Comparison of ENCODE assay signal across 8 mouse cellular contexts in genomic region chr11:69992396-69992795, GRCm38 (mm10). TPM values are rescaled to one million over a fixed set of nuclear protein-coding genes. Genes with fewer than 3 reads are reported as not detected.
DNase-seq lines count a peak whose midpoint lies in the region; ATAC-seq and TF ChIP-seq lines count a peak whose summit lies in the region.

No protein-coding gene starts in this region.

- peak overlapping the region; percentile 87 for H3K27ac ChIP-seq in heart, adult 2 months
- H3K27ac ChIP-seq in embryonic facial prominence, embryonic 11.5 days (replicated peaks; ENCODE audit: low read depth, low read length) = no peak overlapping the region
- H3K27ac ChIP-seq in intestine, postnatal 0 days (ENCODE audit: low read depth, low read length) = peak overlapping the region; percentile 89
- H3K27ac ChIP-seq in macrophage = peak overlapping the region; percentile 99

- intact Hi-C loops in heart, adult 2 months (cut with DNase I) = loop anchor here (5.0 to 10.0 kb wide), 2 partner anchors 70 to 578 kb away; partner anchors contain the start of genes Eif5a and Kdm6b
- intact Hi-C loops in heart, postnatal 14 days (cut with DNase I) = loop anchor here (10.0 kb wide), 1 partner anchor 662 kb away; the partner anchor contains the start of genes Eno3 and Pfn1

- peak overlapping the region; percentile 87 for H3K4me3 ChIP-seq in heart, adult 2 months
- H3K4me3 ChIP-seq in embryonic facial prominence, embryonic 11.5 days (ENCODE audit: low read depth, low read length) = peak overlapping the region; percentile 74; the same call in 1 of the 2 replicates
- H3K4me3 ChIP-seq in intestine, postnatal 0 days (ENCODE audit: low read depth, low read length) = peak overlapping the region; percentile 67
- peak overlapping the region; percentile 97 for H3K4me3 ChIP-seq in macrophage (ENCODE audit: inconsistent target)

- peak overlapping the region; percentile 15; the same call in 1 of the 2 replicates for H3K9ac ChIP-seq in heart, adult 2 months (ENCODE audit: low read depth, low read length)
- H3K9ac ChIP-seq in embryonic facial prominence, embryonic 11.5 days (replicated peaks; ENCODE audit: low read length) = peak overlapping the region; percentile 41; the same call in 1 of the 2 replicates
- H3K9ac ChIP-seq in intestine, postnatal 0 days (ENCODE audit: low read depth, low read length) = peak overlapping the region; percentile 89; the same call in 1 of the 2 replicates

- no peak for TF ChIP-seq CTCF in heart, adult 2 months (IDR thresholded peaks at IDR 0.05)
- no peak for TF ChIP-seq CTCF in intestine, postnatal 0 days (IDR thresholded peaks at IDR 0.05; ENCODE audit: low read depth)

- no peak for TF ChIP-seq EP300 in heart, adult 2 months (IDR thresholded peaks at IDR 0.05; ENCODE audit: insufficient read depth, low read depth, low read length)

- H3K4me2 ChIP-seq in embryonic facial prominence, embryonic 11.5 days (ENCODE audit: low read depth, low read length) = peak overlapping the region; percentile 82
- H3K4me2 ChIP-seq in intestine, postnatal 0 days (replicated peaks; ENCODE audit: low read depth) = peak overlapping the region; percentile 66

- H3K9me3 ChIP-seq in embryonic facial prominence, embryonic 11.5 days (replicated peaks; ENCODE audit: control insufficient read depth, low read length) = no peaks in the 10 kb centered on the region
- no peaks in the 10 kb centered on the region for H3K9me3 ChIP-seq in intestine, postnatal 0 days (ENCODE audit: control insufficient read depth)

- peaks cover 1% of the 10 kb centered on the region for H3K79me2 ChIP-seq in heart, adult 2 months (replicated peaks; ENCODE audit: control insufficient read depth, insufficient read depth, low read length)
- peaks cover 57% of the 10 kb centered on the region for H3K79me2 ChIP-seq in macrophage (ENCODE audit: inconsistent target)

- no peak for TF ChIP-seq POLR2A in heart, adult 2 months (IDR thresholded peaks at IDR 0.05; ENCODE audit: insufficient read depth, low read depth, low read length)

- WGBS in heart, adult 2 months = 40% methylated on average over 10 of the region's 10 CpGs
- 85% methylated on average over 10 of the region's 10 CpGs for WGBS in embryonic facial prominence, embryonic 11.5 days
- WGBS in intestine, postnatal 0 days = 63% methylated on average over 10 of the region's 10 CpGs
- WGBS in macrophage (ENCODE audit: missing documents) = 85% methylated on average over 10 of the region's 10 CpGs

- H3K4me1 ChIP-seq in heart, adult 2 months (ENCODE audit: control insufficient read depth, insufficient read depth, low read length) = peaks cover 5% of the 10 kb centered on the region
- H3K4me1 ChIP-seq in embryonic facial prominence, embryonic 11.5 days (ENCODE audit: control insufficient read depth, insufficient read depth, low read length) = no peaks in the 10 kb centered on the region; the same call in 1 of the 2 replicates
- no peaks in the 10 kb centered on the region for H3K4me1 ChIP-seq in intestine, postnatal 0 days (replicated peaks; ENCODE audit: control insufficient read depth, insufficient read depth, low read length)

- H3K27me3 ChIP-seq in heart, adult 2 months (ENCODE audit: control insufficient read depth, insufficient read depth, low read length) = no peaks in the 10 kb centered on the region
- no peaks in the 10 kb centered on the region for H3K27me3 ChIP-seq in embryonic facial prominence, embryonic 11.5 days (ENCODE audit: control insufficient read depth, insufficient read depth, low read length)
- H3K27me3 ChIP-seq in intestine, postnatal 0 days (replicated peaks; ENCODE audit: control insufficient read depth, insufficient read depth, low read length) = no peaks in the 10 kb centered on the region

- ATAC-seq in embryonic facial prominence, embryonic 11.5 days (replicated peaks; ENCODE audit: insufficient number of reproducible peaks, low FRiP score, low TSS enrichment, low read depth) = no peak
- no peak for ATAC-seq in intestine, postnatal 0 days
- ATAC-seq in megakaryocyte progenitor cell, adult 5-6 weeks (replicated peaks; ENCODE audit: poor library complexity) = no peak

- peaks cover 25% of the 10 kb centered on the region for H3K36me3 ChIP-seq in heart, adult 2 months (ENCODE audit: control insufficient read depth, insufficient read depth, low read length)
- H3K36me3 ChIP-seq in embryonic facial prominence, embryonic 11.5 days (replicated peaks; ENCODE audit: control insufficient read depth, insufficient read depth, low read depth, low read length) = peaks cover 13% of the 10 kb centered on the region
- H3K36me3 ChIP-seq in intestine, postnatal 0 days (ENCODE audit: control insufficient read depth, insufficient read depth) = peaks cover 42% of the 10 kb centered on the region
- H3K36me3 ChIP-seq in macrophage (ENCODE audit: inconsistent target) = peaks cover 39% of the 10 kb centered on the region

- no peak for DNase-seq in heart, adult 2 months
- no peak for DNase-seq in heart, postnatal 14 days
- DNase-seq in embryonic facial prominence, embryonic 11.5 days (ENCODE audit: low spot score) = no peak
- DNase-seq in gastrocnemius, adult 8-10 months (ENCODE audit: low spot score in 2 of 2) = no peak
- DNase-seq in T-cell, adult 2 months (ENCODE audit: low spot score) = no peak

RNA-seq across cellular contexts. Expression of gene Gabarap, which starts 1.5 kb away (rescaled TPM):
- 100 to 1,000 TPM; 284 to 340 TPM for total RNA-seq in heart, adult 2 months (2021)
- polyA plus RNA-seq in heart, adult 2 months (2012; rRNA removed) = 469 and 750 TPM in 2 replicates
- total RNA-seq in heart, postnatal 14 days (2021) = 100 to 1,000 TPM; 249 to 257 TPM
- polyA plus RNA-seq in embryonic facial prominence, embryonic 11.5 days (2014; fragmentation: Nextera tagmentation; extraction: Ambion mirVana) = 474 and 509 TPM in 2 replicates
- 1,065 and 1,136 TPM in 2 replicates for polyA plus RNA-seq in intestine, postnatal 0 days (2015; fragmentation: Nextera tagmentation; extraction: Ambion mirVana)
- 100 to 1,000 TPM in 7 of 26 experiments, 10 to 100 TPM in 19; 56.3 to 126 (median 88.5) TPM for total RNA-seq in macrophage (2018; cell fraction: chromatin; rRNA removed)
- 1,000 to 10,000 TPM in 6 of 26 experiments, 100 to 1,000 TPM in 20; 786 to 1,340 (median 936) TPM for total RNA-seq in macrophage (2018; cell fraction: cytosol; rRNA removed)
- total RNA-seq in macrophage (2018; cell fraction: nucleus; rRNA removed) = 100 to 1,000 TPM; 151 to 434 (median 234) TPM
- 791 to 1,264 TPM (median 1,032 TPM) in 3 replicates for polyA plus RNA-seq in macrophage (2018)
- total RNA-seq in gastrocnemius, adult 8-10 months (2022) = 100 to 1,000 TPM; 186 to 216 (median 214) TPM
- 387 and 444 TPM in 2 replicates for total RNA-seq in megakaryocyte progenitor cell, adult 5-6 weeks (2015)
- total RNA-seq in megakaryocyte progenitor cell, adult 5-6 weeks (2017) = 242 and 274 TPM in 2 replicates

RNA-seq across cellular contexts. Expression of gene Phf23, which starts 3.2 kb away (rescaled TPM):
- total RNA-seq in heart, adult 2 months (2021) = 10 to 100 TPM; 18.1 to 22.8 TPM
- polyA plus RNA-seq in heart, adult 2 months (2012; rRNA removed) = 11.5 and 17.6 TPM in 2 replicates
- total RNA-seq in heart, postnatal 14 days (2021) = 10 to 100 TPM; 27.4 to 31.5 TPM
- polyA plus RNA-seq in embryonic facial prominence, embryonic 11.5 days (2014; fragmentation: Nextera tagmentation; extraction: Ambion mirVana) = 57.7 and 58.0 TPM in 2 replicates
- 32.6 and 37.7 TPM in 2 replicates for polyA plus RNA-seq in intestine, postnatal 0 days (2015; fragmentation: Nextera tagmentation; extraction: Ambion mirVana)
- 100 to 1,000 TPM in 8 of 26 experiments, 10 to 100 TPM in 18; 23.7 to 164 (median 80.6) TPM for total RNA-seq in macrophage (2018; cell fraction: chromatin; rRNA removed)
- total RNA-seq in macrophage (2018; cell fraction: cytosol; rRNA removed) = 10 to 100 TPM; 27.6 to 98.4 (median 78.8) TPM
- total RNA-seq in macrophage (2018; cell fraction: nucleus; rRNA removed) = 100 to 1,000 TPM in 7 of 26 experiments, 10 to 100 TPM in 19; 30.0 to 122 (median 64.8) TPM
- polyA plus RNA-seq in macrophage (2018) = 62.4 to 122 TPM (median 77.3 TPM) in 3 replicates
- 10 to 100 TPM; 20.5 to 28.5 (median 23.0) TPM for total RNA-seq in gastrocnemius, adult 8-10 months (2022)
- 34.5 and 37.9 TPM in 2 replicates for total RNA-seq in megakaryocyte progenitor cell, adult 5-6 weeks (2015)
- total RNA-seq in megakaryocyte progenitor cell, adult 5-6 weeks (2017) = 31.7 and 40.0 TPM in 2 replicates

RNA-seq across cellular contexts. Expression of gene Dvl2, which starts 8.0 kb away (rescaled TPM):
- 1 to 10 TPM; 4.1 to 4.9 TPM for total RNA-seq in heart, adult 2 months (2021)
- 6.1 and 7.4 TPM in 2 replicates for polyA plus RNA-seq in heart, adult 2 months (2012; rRNA removed)
- total RNA-seq in heart, postnatal 14 days (2021) = 1 to 10 TPM; 7.2 to 9.2 TPM
- 34.9 and 35.7 TPM in 2 replicates for polyA plus RNA-seq in embryonic facial prominence, embryonic 11.5 days (2014; fragmentation: Nextera tagmentation; extraction: Ambion mirVana)
- polyA plus RNA-seq in intestine, postnatal 0 days (2015; fragmentation: Nextera tagmentation; extraction: Ambion mirVana) = 9.1 TPM in 2 replicates
- 100 to 1,000 TPM in 1 of 26 experiments, 10 to 100 TPM in 25; 10.7 to 113 (median 32.6) TPM for total RNA-seq in macrophage (2018; cell fraction: chromatin; rRNA removed)
- 10 to 100 TPM in 20 of 26 experiments, 1 to 10 TPM in 6; 5.2 to 24.7 (median 11.7) TPM for total RNA-seq in macrophage (2018; cell fraction: cytosol; rRNA removed)
- 10 to 100 TPM in 25 of 26 experiments, 1 to 10 TPM in 1; 8.3 to 75.4 (median 18.6) TPM for total RNA-seq in macrophage (2018; cell fraction: nucleus; rRNA removed)
- polyA plus RNA-seq in macrophage (2018) = 10.8 to 21.7 TPM (median 11.8 TPM) in 3 replicates
- total RNA-seq in gastrocnemius, adult 8-10 months (2022) = 1 to 10 TPM; 3.8 to 5.2 (median 4.5) TPM
- 9.5 and 9.8 TPM in 2 replicates for total RNA-seq in megakaryocyte progenitor cell, adult 5-6 weeks (2015)
- 9.5 and 14.7 TPM in 2 replicates for total RNA-seq in megakaryocyte progenitor cell, adult 5-6 weeks (2017)

RNA-seq across cellular contexts. Expression of gene Elp5, which starts 10.1 kb away (rescaled TPM):
- total RNA-seq in heart, adult 2 months (2021) = 10 to 100 TPM; 39.0 to 42.2 TPM
- polyA plus RNA-seq in heart, adult 2 months (2012; rRNA removed) = 61.6 and 78.5 TPM in 2 replicates
- 10 to 100 TPM; 52.4 to 59.0 TPM for total RNA-seq in heart, postnatal 14 days (2021)
- polyA plus RNA-seq in embryonic facial prominence, embryonic 11.5 days (2014; fragmentation: Nextera tagmentation; extraction: Ambion mirVana) = 156 and 157 TPM in 2 replicates
- 56.8 and 57.7 TPM in 2 replicates for polyA plus RNA-seq in intestine, postnatal 0 days (2015; fragmentation: Nextera tagmentation; extraction: Ambion mirVana)
- total RNA-seq in macrophage (2018; cell fraction: chromatin; rRNA removed) = 100 to 1,000 TPM in 14 of 26 experiments, 10 to 100 TPM in 12; 24.4 to 197 (median 111) TPM
- 100 to 1,000 TPM in 5 of 26 experiments, 10 to 100 TPM in 21; 56.7 to 127 (median 72.5) TPM for total RNA-seq in macrophage (2018; cell fraction: cytosol; rRNA removed)
- 100 to 1,000 TPM in 13 of 26 experiments, 10 to 100 TPM in 13; 30.7 to 210 (median 96.6) TPM for total RNA-seq in macrophage (2018; cell fraction: nucleus; rRNA removed)
- polyA plus RNA-seq in macrophage (2018) = 29.9 to 51.5 TPM (median 43.1 TPM) in 3 replicates
- total RNA-seq in gastrocnemius, adult 8-10 months (2022) = 10 to 100 TPM; 38.8 to 40.8 (median 39.4) TPM
- total RNA-seq in megakaryocyte progenitor cell, adult 5-6 weeks (2015) = 110 and 129 TPM in 2 replicates
- total RNA-seq in megakaryocyte progenitor cell, adult 5-6 weeks (2017) = 57.5 and 66.1 TPM in 2 replicates

RNA-seq across cellular contexts. Expression of gene Ctdnep1, which starts 11.4 kb away (rescaled TPM):
- total RNA-seq in heart, adult 2 months (2021) = 100 to 1,000 TPM; 143 to 144 TPM
- polyA plus RNA-seq in heart, adult 2 months (2012; rRNA removed) = 138 and 190 TPM in 2 replicates
- 100 to 1,000 TPM; 143 to 147 TPM for total RNA-seq in heart, postnatal 14 days (2021)
- 26.2 and 26.5 TPM in 2 replicates for polyA plus RNA-seq in embryonic facial prominence, embryonic 11.5 days (2014; fragmentation: Nextera tagmentation; extraction: Ambion mirVana)
- polyA plus RNA-seq in intestine, postnatal 0 days (2015; fragmentation: Nextera tagmentation; extraction: Ambion mirVana) = 23.2 and 24.1 TPM in 2 replicates
- 10 to 100 TPM; 44.9 to 99.7 (median 80.2) TPM for total RNA-seq in macrophage (2018; cell fraction: chromatin; rRNA removed)
- 100 to 1,000 TPM; 127 to 196 (median 168) TPM for total RNA-seq in macrophage (2018; cell fraction: cytosol; rRNA removed)
- 100 to 1,000 TPM in 24 of 26 experiments, 10 to 100 TPM in 2; 92.4 to 166 (median 127) TPM for total RNA-seq in macrophage (2018; cell fraction: nucleus; rRNA removed)
- 102 to 235 TPM (median 115 TPM) in 3 replicates for polyA plus RNA-seq in macrophage (2018)
- 100 to 1,000 TPM; 266 to 308 (median 283) TPM for total RNA-seq in gastrocnemius, adult 8-10 months (2022)
- total RNA-seq in megakaryocyte progenitor cell, adult 5-6 weeks (2015) = 131 and 135 TPM in 2 replicates
- total RNA-seq in megakaryocyte progenitor cell, adult 5-6 weeks (2017) = 28.7 and 33.7 TPM in 2 replicates

Comparison
In these comparisons a context has a peak if more than half of its experiments do, and no peak if none do; other contexts are left out.
1. H3K9ac ChIP-seq: peak in every context shown above with its lines; median percentile 89 in intestine, postnatal 0 days; 41 in embryonic facial prominence, embryonic 11.5 days; 15 in heart, adult 2 months.